Mouse (Mus musculus): Measurements from ENCODE around the gene Ntmt1.

Gene Ntmt1

DNA sequence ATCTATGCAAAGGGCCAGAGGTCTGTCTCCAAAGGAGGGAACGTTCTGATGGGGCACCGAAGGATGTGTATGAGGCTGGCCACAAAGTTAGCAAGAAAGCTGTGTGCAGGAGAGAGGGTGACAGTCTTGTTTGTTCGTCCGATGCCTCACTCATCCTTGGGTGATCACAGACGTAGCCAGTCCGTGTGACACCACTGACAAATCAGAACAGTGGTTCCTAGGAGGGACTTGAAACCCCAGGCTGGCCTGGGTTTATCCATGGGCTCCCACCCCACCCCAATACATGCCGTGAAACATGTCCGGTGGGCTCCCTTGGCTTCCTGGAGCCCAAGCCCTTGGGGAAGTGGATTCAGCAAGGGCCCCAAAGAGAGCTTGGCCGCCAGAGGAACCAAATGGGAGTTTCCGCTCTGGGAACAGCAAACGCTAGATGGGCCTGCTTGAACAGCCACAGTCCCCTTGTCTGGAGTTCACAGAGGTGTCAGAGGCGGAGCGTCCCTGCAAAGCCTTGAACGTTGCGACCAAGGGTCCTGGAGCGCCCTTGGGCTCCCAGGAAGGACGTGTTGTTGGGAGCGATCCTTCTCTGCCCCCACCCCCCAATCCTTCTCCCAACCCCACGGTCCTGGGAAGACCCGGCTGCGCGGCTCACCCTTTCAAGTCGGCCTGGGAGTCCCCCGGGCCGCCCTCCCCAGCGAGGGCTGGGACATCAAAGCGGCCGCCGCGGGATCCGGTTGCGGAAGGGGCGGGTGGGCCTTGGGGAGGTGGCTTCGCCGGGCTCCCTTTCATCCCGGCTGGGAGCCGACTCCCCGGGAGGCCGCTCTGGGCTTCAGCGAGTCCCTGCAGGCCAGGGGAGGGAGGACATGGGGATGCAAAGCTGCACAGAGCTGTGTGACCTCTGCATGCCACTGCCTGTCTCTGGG is 23.3 kb upstream of the Ntmt1 start:
- DNase-seq (ENCODE audit: low spot score) = peak; percentile 38

DNA sequence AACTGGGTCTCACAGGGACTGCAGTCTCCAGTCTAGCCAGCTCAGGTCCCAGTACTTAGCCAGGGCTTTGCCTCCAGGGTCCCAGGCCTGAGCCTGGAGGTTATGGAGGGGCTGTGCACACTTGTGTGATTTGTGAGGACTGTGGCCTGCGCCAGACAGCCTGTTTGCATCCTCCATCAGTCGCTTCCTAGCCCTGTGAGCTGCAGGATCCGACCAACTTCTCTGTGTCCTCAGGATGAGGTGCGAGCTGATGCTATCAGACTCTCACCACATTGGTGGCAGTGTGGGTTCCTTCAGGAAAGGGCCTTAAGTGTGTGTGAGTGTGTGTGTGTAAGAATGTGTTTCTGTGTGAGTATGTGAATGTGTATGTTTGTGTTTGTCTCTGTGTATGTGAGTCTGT is 20.2 kb upstream of the Ntmt1 start:
- no peak for DNase-seq (ENCODE audit: low spot score)

DNA sequence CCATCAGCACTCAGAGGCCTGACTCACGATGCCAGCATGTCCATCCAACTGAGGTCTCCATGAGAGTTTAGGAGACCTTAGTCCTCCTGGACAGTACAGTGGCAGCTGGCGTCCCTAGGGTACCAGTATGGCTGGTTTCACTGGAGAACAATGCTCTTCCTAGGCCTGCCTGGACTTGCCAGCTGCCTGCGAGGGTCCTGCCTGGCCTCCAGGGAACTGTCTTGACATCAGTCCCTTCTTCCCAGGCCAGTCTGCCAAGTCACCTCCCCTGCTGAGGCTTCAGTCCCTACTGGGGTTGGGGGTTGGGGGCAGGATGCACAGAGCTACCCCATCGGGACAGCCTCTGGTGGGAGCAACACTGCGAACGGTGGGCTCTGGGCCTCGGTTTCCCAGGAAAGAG is 15.6 kb upstream of the Ntmt1 start:
- DNase-seq (ENCODE audit: low spot score) = no peak

DNA sequence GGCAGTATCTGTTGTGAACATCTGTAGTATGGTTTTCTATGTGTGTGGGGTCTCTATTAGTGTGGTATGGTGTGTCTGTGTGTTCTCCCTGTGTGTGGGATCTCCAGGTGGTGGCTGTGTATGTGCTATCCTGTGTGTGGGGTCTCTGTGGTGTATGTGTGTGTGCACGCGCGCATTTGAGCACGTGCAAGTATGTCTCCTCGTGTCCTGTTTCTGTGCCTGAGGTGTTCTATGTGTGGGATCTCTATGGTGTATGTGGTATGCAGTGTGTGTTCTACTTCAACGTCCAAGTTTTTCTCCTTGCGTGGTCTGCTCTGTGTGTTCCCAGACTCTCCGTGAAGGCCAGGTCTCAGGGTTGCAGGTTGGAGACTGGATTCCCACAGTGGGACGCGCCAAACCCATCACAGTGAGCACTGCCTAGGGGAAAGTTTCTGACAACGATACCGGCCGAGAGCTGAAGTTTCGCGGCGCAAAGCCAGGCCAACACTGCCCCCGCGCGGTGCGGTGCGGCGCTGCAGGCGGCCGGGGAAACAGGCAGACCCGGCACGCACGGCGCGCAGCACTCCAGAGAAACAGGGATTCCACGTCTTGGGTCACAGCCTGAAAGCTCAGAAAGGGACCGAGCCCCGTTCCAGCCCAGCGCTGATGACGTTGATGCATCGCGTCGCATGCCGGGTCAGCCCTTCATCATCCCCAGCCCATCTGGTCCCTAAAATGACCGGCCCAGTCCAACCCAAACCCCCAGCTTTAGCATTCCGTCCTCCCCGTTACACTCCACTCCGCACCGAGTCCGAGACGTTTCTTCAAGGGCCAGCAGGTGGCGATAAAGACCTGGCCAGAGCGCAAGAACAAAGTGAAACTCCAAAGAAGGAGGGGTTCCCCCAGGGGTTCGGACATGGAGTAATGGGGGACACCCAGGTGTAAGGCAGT is 13.2 kb upstream of the Ntmt1 start:
- DNase-seq (ENCODE audit: low spot score) = peak; percentile 86

DNA sequence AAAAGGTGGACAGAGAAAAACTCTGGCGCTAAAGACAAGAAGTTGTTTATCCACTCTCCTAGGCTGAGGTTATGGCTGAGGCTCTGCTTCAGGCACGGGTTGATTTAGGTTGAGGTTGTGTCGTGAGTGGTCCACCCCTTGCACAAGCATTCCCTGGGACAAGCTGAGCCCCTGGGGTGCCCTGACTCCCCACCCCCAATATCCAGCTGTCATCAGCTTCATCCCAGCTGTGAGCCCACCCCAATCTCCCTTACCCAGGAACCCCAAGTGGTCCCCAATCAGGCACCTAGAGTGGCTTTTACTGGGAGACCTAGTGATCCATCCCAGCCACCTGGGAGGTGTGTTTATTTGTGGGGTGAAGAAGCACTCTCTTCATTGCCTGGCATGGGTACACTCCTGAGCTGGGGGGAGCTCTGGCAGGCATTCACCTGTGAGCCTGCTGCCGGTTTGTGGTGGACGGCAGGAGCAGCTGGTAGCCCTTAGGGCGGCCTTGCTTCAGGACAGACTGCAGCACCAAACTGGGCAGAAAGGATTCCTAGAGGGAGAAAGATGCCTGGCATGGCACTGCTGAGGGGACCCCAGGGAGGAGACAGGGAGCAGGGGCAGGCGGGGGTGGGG is 12.2 kb upstream of the Ntmt1 start:
- no peak for DNase-seq (ENCODE audit: low spot score)

DNA sequence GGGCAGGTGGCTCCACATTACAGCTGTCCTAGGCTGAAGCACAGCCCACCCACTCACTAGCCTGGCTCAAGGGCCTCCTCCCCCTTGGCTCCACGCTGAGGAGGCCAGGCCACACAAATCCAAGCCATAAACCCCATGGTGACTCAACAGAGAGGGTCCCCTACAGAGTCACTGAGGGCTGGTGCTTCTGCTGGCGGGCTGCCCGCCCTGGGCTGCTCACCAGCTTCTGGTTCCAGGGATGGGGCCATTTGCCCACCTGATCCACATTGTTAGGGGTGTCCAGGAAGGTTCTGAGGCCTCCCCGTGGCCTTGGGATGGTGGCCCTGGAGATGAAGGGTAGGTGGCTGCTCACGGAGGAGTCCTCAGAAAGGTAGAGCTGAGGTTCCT is 11.7 kb upstream of the Ntmt1 start:
- DNase-seq (ENCODE audit: low spot score) = no peak

DNA sequence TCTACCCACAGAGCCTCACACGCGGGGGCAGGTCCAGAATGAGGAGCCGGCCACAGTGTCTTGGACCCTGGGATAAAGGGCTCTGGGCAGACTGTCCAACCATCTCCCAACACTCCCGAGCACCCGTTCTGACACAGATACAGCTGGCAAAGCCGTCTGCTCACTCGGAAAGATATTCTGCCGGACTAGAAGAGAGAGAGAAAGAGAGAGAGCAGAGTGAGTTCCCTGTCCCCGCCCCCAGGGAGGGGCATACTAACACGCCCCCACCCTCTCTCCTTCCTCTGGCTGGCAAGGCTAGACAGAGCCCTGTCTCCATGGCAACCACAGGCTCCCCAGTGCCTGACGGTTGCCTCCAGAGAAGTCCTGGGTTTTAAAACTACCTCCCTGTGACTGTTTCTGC is 11.2 kb upstream of the Ntmt1 start:
- peak; percentile 80 for DNase-seq (ENCODE audit: low spot score)

DNA sequence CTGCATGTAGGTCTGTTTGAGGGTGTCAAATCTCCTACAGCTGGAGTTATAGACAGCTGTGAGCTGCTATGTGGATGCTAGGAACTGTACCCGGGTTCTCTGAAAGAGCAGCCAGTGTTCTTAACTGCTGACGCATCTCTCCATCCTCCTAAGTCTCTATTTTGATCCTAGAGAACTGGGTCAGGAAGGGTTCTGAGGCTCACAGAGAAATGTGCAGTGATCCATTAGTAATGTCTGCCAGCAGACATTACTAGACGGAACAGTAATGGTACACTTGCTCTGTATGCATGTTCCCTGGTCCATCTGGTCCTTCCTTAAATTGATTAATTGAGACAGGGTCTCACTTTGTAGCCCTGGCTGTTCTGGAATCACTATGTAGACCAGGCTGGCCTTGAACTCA is 8.2 kb upstream of the Ntmt1 start:
- DNase-seq (ENCODE audit: low spot score) = no peak

DNA sequence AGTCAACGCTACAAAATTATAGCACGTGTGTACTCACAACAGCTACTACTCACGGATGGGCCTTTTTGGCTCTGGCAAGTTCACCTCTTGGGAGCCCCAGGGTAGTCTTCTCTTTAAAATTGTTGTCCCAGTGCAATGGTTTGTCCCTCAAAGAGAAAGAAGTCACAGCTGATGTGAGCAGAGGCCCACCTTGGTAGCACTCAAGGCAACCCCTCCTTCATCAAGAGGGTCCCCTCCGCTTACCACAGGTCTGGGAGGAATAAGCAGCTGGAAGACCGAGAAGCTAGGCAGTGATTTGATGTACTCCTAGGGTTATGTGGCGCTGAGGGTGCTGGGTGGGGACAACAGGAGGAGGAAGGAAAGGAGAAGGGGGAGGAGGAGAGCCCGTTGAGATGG is 7.0 kb upstream of the Ntmt1 start:
- no peak for DNase-seq (ENCODE audit: low spot score)

DNA sequence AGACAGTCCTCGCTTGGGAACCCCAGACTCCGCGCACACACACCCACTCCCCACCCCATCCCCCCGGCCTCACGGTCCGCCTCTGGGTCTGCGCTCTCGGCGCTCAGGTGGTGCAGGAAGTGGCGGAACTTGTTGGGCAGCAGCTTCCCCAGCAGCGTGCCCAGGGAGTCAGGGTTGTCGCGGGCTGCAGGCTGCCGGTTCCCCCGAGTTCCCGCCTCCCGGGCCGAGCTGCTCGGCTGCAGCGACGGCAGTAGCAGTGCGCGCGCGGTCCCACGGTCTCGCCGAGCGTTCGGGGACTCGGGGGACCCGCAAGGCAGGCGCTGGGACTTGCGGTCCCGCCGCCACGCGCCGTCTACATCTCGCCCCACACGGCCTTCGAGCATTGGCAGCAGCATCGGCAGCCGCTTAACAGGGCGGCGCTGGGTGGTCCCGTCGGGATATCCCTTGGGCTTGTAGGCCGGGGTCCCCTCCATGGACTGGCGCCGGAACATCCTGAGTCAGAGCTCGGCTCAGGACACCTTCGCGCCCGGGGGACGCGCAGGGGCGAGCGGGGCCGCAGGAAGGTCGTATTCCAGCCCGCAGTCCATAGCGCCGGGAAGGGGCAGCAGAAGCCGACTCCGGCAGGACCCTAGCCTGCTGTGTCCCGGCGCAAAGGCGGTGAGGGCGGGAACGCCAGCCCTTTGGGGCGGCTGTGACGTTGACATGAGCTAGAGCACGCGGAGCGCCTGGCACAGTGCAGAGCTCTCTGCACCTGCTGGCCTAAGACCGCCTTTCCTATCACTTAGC is 6.4 kb upstream of the Ntmt1 start:
- peak; percentile 42 for DNase-seq (ENCODE audit: low spot score)

DNA sequence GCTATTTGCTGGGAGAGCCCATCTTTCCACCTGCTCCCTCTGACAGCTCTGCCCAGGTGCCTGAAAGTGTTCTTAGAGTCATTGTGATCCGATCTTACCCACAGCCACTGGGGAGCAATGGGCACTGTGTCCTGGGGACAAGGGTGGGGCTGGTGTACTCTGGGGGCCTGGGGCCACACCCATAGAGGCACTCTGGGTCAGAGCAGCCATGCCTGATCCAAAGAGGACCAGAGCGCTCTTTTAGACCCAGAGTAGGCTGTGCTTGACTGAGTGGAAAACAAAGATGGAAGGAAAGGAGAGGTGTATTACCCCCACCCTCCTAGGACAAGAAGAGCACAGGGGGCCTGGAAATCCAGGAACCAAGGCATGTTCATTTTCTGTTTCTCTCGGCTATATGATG is 4.0 kb upstream of the Ntmt1 start, which contains the start of gene 1700001O22Rik:
Gene 1700001O22Rik, minus strand, starts transcription at position 58 of the 400 bp plus-strand sequence.
- no peak for DNase-seq (ENCODE audit: low spot score)

DNA sequence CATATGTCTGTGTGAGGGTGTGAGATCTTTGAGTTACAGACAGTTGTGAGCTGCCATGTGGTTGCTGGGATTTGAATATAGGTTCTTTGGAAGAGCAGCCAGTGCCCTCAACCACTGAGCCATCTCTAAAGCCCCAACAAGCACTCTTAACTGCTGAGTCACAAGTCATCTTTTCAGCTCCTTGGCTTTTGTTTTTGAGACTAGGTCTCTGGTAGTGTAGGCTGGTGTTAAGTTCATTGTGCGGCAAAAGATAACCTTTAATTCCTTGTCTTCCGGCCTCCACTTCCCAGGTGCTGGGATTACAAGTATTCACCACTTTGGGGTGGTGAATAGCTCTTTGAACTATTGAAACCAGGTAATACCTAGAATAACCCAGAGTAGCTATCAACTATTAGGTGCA is 1.6 kb upstream of the Ntmt1 start:
- no peak for DNase-seq (ENCODE audit: low spot score)

DNA sequence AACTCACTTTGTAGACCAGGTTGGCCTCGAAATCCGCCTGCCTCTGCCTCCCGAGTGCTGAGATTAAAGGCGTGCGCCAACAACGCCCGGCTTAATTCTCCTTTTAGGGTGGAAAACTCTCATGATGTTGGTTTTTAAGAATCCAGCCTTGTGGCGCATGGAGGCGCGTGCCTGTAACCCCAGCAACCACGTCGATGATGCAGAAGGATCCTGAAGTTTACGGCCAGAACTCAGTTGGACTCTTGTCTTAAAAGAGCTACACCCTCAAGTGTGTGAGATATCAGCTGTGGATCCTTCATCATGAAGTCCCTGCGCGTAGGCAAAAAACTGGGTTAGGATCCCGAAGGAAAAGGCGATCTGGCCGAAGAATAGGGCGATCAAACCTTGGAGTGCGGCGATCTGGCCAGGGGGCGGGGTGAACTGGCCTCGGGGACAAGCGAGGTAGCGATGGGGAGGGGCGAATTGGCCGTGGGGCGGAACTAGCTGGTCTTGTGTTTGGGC is 429 bp upstream of the Ntmt1 start:
- no peak for DNase-seq (ENCODE audit: low spot score)

DNA sequence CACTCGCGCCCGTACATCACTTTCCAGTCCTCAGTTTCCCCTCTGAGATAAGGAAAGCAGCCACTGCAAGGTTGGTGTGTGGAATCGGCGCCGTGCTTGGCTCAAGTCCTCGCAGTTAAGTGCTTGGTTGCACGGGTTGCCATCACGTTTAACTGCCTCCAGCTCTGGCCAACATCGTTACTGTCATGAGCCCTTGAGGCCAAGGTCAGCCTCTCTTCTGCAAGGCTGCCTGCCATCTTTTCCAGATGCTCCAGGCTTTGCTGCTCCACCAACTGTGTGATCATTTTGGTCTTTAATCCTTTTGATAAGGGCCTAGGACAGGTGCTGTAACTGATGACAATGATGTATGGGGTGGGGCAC is 650 bp downstream of the Ntmt1 start:
- no peak for DNase-seq (ENCODE audit: low spot score)

DNA sequence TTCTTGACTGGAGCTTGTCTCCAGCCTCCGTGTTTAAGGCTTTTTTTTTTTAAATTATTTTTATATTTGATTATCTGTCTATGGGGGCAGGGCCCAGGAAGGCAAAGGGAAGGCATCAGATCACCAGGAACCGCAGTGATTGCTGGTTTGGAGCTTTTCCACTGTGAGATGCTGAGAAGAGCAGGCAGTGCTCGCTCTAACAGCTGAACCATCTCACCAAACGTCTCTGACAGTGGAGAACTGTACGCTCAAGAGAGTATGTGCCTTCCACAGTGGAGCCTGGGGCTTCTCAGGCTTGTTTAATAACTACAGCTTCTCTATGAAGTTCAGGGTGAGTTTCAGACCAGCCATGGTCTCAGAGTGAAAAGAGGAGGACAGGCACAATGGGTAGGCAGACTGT is 1.9 kb downstream of the Ntmt1 start:
- DNase-seq (ENCODE audit: low spot score) = no peak

DNA sequence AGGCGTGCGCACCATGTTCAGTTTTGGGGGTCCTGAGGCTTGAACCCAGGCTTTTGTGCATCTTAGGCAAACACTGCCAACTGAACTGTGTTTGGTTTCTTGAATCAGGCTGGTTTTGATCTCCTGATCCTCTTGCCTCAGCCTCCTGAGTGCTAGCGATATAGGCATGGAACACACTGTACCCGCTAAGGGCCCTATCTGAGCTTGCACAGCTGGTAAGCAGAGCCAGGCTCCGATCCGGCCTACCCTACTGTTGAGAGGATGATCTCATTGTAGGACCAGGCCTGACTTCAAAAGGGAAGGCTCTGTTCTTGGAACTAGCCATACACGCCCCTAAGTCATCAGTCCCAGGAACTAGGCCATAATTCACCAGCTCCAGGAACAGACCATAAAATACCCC is 2.9 kb downstream of the Ntmt1 start:
- no peak for DNase-seq (ENCODE audit: low spot score)

DNA sequence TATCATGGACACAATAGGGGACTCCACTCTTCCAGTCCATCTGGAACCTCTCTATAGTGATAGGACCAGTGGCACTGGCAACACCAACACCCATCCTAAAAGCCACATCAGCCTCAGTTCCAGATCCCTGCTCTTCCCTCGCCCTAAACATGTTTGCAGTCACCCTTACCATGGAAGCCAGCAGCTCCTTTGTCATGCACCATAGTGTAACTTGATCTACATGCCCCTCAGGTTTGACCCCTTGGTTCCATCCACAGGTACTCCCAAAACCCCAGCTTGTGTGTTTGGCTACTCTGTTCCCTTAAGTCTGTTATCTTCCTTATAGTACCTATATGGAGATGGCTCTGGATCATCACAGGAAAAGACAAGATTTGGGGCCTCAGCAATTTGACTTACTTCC is 8.8 kb downstream of the Ntmt1 start:
- DNase-seq (ENCODE audit: low spot score) = no peak

DNA sequence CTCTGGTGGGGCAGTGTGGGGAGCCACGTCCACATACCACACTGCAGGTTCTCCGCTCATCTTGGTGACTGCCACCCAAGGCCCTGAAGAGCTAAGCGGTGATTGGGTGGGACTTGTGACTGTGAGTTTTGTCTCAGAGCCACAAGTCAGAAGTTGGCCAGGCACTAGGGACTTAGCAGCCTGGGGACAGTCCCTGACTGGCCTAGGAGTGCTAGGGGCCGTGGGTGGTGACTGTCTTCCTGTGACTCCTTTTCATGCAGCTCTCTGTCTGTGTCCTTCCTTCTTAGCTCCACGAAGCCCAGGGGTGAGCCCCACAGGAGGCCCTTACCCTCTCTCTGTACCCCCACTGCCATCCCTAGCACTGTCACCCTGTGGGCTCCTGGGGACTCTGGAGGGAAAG is 12.2 kb downstream of the Ntmt1 start:
- no peak for DNase-seq (ENCODE audit: low spot score)

DNA sequence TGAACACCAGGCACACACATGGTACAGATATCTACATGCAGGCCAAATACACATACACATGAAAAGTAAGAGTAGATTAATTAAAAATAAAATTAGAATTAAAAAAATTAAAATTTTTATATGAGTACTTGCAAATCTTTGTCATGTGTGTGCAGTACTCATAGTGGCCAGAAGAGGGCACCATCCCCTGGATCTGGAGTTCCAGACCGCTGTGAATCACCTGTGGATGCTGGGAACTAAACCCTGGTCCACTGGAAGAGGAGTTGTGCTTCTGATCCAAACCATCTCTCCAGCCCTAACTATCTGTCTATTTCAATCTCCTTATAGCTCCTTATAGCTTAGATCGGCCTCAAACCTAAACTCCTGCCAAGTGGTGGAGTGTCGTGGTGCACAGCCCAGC is 13.4 kb downstream of the Ntmt1 start:
- DNase-seq (ENCODE audit: low spot score) = no peak

DNA sequence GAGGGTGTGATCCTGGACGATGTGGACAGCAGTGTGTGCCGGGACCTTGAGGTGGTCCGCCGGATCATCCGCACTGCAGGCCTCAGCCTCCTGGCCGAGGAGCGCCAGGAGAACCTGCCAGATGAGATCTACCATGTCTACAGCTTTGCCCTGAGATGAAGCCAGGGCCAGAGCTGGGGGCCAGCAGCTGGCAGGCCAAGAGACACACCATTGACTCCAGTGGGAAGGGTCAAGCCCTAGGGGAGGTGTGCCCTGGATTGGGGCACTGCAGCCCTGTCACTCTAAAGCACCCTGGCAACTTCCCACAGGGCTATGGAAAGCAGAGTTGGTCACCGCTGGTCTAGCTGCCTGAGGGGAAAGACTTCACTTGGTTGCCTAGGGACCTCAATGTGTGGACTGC is 14.8 kb downstream of the Ntmt1 start:
- no peak for DNase-seq (ENCODE audit: low spot score)

DNA sequence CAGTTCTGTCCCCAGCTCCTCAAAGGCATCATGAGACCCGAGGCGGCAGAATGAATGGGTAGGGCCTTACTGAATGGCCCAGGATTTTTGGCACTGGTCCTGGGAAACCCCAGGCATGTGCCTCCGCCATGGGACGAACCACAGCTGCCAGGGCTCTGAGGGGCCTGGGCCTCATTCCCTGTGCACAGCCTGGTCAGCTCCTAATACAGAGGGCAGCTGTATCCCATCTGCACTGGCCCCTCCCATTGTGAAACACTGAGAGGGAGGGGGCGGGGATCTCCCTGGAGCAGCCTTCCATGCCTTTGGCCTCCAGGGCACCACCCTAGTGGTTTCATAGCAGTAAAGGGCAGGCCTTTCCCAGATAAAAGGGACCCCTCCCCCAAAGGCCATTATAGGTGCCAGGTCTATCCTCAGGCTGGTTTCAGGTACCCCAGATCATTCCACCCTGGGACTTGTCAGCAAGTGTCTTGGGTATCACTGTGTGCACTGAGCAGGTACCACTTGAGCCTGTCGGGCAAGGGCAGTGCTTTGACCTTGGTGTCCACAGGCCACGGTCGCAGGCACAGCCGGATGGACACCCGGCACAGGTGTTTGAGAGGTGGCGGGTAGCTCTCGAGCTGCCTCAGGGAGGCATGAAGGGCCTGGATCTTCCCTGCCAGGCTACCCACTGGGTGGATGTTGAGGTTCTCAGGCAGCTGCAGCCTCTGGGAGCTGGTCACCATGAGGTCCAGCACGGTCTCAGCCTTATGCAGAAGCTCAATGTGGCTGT is 15.9 kb downstream of the Ntmt1 start:
- no peak for DNase-seq (ENCODE audit: low spot score)
